Mouse (Mus musculus) C2C12 (cell line): ENCODE measurements at regions not wholly inside any gene's neighbourhood (a gene's known extent, or its start where the extent isn't known, plus 50 kb on each side); places are given as distances from the start of the nearest gene placed in this dataset.

ENCODE experiments used
- CEBPB ChIP-seq: IDR thresholded peaks from one replicate; pipeline ENCODE4 v1.6.1; 2011; ENCODE audit warnings: low read depth, mild to moderate bottlenecking, control low read depth, moderate library complexity
- CTCF ChIP-seq: IDR thresholded peaks from one replicate; pipeline ENCODE4 v1.5.1; 2011; ENCODE audit not compliant: control insufficient read depth, insufficient read depth, insufficient read length
- FOSL1 ChIP-seq: IDR thresholded peaks from one replicate; pipeline ENCODE4 v1.8.0; 2011; ENCODE audit warnings: mild to moderate bottlenecking, low read length; ENCODE audit not compliant: poor library complexity, insufficient read depth, severe bottlenecking
- MAX ChIP-seq: IDR thresholded peaks from one replicate; pipeline ENCODE4 v1.6.1; 2011; ENCODE audit warnings: mild to moderate bottlenecking, control low read depth
- MYOD1 ChIP-seq: IDR thresholded peaks from one replicate; pipeline ENCODE4 v1.6.1; 2011; ENCODE audit warnings: low read depth; ENCODE audit not compliant: control insufficient read depth, insufficient read length
- MYOG ChIP-seq: IDR thresholded peaks from one replicate; pipeline ENCODE4 v1.6.1; 2011; ENCODE audit not compliant: control insufficient read depth, insufficient read length; ENCODE audit errors: extremely low read depth
- USF1 ChIP-seq: IDR thresholded peaks from one replicate; pipeline ENCODE4 v1.6.1; 2011; ENCODE audit warnings: low read depth, mild to moderate bottlenecking, control low read depth, moderate library complexity

- TF ChIP-seq CTCF (no peak), MAX (no peak), USF1 (no peak), CEBPB (no peak), FOSL1 (no peak), MYOD1 (no peak), MYOG (no peak)
Measured at GRCm38 (mm10) chr6:98864306-98864705, 521.8 kb upstream of the Gm765 start.
